Mouse (Mus musculus) olfactory bulb, adult 2 months (tissue): Measurements from ENCODE around the gene Zbtb39.

Experiments
- CTCF ChIP-seq: fragments of 200-500 bp; IDR thresholded peaks from 2 replicates; pipeline ENCODE4 v1.5.1; 2012; ENCODE audit warnings: low read depth, mild to moderate bottlenecking, low read length, moderate library complexity; ENCODE audit not compliant: insufficient read depth
- POLR2A ChIP-seq: fragments of 200-500 bp; IDR thresholded peaks from 2 replicates; pipeline ENCODE4 v1.6.1; 2012; ENCODE audit warnings: mild to moderate bottlenecking, low read depth, low read length, moderate library complexity; ENCODE audit not compliant: insufficient read depth

DNA sequence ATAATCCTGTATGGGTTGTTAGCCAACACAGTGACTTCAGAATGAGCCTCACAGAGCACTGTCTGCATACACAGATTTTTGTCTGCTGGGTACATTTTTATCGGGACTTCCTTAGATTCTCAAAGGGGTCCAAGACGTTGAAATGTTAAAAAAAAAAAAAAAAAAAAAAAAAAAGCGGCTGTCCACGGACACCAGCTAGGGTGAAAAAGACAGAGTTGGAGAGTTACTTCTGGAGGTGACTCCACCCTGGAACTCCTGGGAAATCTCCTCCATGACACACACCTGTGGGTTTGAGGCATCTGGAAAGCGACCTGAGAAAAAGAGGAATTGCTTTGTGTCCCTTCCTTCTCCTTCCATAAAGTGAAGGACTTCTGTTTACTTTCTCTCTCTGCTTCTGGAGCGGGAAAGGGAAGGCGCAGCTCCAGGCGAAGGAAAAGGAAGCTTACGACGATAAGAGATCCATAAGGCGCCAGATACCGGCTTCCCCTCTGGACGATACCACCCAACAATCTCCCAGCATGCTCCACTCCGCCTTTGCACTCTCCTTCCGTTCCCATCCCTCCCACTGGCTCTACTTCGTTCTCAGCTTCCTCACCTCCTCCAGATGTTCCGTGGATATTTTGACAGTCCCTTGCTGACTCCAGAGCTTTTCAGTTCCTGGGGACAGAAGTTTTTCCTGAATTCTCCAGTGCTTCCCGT is 16.6 kb downstream of the Zbtb39 start:
- TF ChIP-seq POLR2A, result no peak
- TF ChIP-seq CTCF, result no peak
